Mouse (Mus musculus): ENCODE results near the gene Fbp1. TPM values are rescaled to one million over a fixed set of nuclear protein-coding genes. Genes with fewer than 3 reads are reported as not detected.
A peak's percentile ranks its signal among the peaks of the same experiment; 100 is the strongest.
"Not testable (repeated sequence)": the region's sequence is repeated elsewhere in the genome, so short reads cannot be mapped to it uniquely, and the experiment has no call there.

Gene Fbp1
- polyA plus RNA-seq, 1 experiment, result 0.43 TPM

DNA sequence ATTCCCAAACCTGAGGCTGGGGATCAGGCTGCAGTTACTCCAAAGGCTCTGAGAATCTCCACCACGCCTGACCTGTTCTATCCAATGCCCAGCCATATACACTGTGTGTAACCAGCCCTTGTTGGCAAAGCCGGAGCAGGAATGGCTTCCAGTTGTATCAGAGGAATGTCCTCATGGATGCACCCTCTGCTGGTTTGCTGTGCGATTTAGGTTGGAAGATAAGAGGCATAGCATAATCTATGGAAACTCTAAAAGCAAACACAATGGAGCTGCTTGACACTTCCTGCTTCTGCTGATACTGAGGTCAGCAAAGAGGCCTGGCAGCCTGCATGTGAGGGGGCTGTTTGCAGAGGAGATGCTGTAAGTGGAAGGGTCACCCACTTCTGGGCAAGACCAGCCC is 25.2 kb downstream of the Fbp1 start:
- no peaks in the 10 kb centered on the region for H3K27me3 ChIP-seq (ENCODE audit: control insufficient read depth, insufficient read depth, low read length)
- TF ChIP-seq CTCF (IDR thresholded peaks at IDR 0.05; ENCODE audit: extremely low read depth, insufficient read depth, insufficient read length, insufficient replicate concordance) (no peak), POLR2A (IDR thresholded peaks at IDR 0.05; ENCODE audit: low read depth, low read length) (no peak)
- H3K36me3 ChIP-seq (ENCODE audit: control insufficient read depth, insufficient read depth, low read length), result no peaks in the 10 kb centered on the region
- 87% methylated on average over 3 of the region's 3 CpGs for WGBS
- H3K27ac ChIP-seq (ENCODE audit: insufficient read depth, low read length), result no peak overlapping the region
- DNase-seq (ENCODE audit: low read depth in 1 of 2, low spot score in 2 of 2), result no peak
- H3K4me1 ChIP-seq (ENCODE audit: control insufficient read depth, insufficient read depth, insufficient read length), result no peaks in the 10 kb centered on the region
- no peak overlapping the region for H3K4me3 ChIP-seq (ENCODE audit: extremely low read depth, insufficient read depth, insufficient read length)

DNA sequence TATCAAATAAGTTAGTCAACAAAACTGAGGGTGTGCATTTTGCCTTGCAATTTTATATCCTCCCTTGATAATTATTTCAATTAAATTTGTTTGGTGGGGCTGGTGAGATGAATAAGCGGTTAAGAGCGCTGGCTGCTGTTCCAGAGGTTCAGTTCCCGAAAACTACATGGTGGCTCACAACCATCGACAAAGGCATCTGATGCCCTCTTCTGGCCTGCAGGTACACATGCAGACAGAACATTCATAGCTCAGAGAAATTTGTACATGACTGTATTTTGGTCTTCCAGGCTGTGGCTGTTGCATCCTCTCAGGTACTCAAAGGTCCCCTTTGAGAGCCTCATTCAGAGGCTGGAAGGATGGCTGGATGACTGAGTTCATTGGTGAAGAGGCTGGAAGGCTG is 28.0 kb downstream of the Fbp1 start:
- no peak for DNase-seq (ENCODE audit: low read depth in 1 of 2, low spot score in 2 of 2)
- no peak overlapping the region for H3K4me3 ChIP-seq (ENCODE audit: extremely low read depth, insufficient read depth, insufficient read length)
- peaks cover 2% of the 10 kb centered on the region; the same call in 1 of the 2 replicates for H3K4me1 ChIP-seq (ENCODE audit: control insufficient read depth, insufficient read depth, insufficient read length)
- no peaks in the 10 kb centered on the region for H3K27me3 ChIP-seq (ENCODE audit: control insufficient read depth, insufficient read depth, low read length)
- no peaks in the 10 kb centered on the region for H3K36me3 ChIP-seq (ENCODE audit: control insufficient read depth, insufficient read depth, low read length)
- WGBS, result 91% methylated on average over 4 of the region's 4 CpGs
- TF ChIP-seq CTCF (IDR thresholded peaks at IDR 0.05; ENCODE audit: extremely low read depth, insufficient read depth, insufficient read length, insufficient replicate concordance), result no peak
- no peak for TF ChIP-seq POLR2A (IDR thresholded peaks at IDR 0.05; ENCODE audit: low read depth, low read length)
- no peak overlapping the region for H3K27ac ChIP-seq (ENCODE audit: insufficient read depth, low read length)

DNA sequence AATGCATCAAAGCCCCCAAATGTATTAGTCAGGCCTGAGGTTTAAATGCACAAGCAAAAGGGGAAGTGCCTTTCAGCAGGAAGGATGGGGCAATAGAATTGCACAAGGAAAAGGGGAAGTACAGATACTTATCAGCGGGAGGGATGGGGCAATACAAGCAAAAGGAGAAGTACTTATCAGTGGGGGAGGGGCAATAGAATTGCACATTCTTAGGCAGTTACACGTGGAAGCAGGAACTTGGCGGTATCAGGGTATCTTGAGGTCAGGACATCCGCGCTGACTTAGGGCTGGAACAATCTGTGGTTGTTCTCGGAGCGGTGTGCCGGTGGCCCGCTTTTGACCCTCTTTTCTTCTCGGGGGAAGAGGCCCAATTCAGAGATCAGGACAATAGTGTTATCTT is 28.8 kb downstream of the Fbp1 start:
- not testable (repeated sequence) for H3K4me1 ChIP-seq (ENCODE audit: control insufficient read depth, insufficient read depth, insufficient read length); H3K4me3 ChIP-seq (ENCODE audit: extremely low read depth, insufficient read depth, insufficient read length); H3K27ac ChIP-seq (ENCODE audit: insufficient read depth, low read length); H3K36me3 ChIP-seq (ENCODE audit: control insufficient read depth, insufficient read depth, low read length); H3K27me3 ChIP-seq (ENCODE audit: control insufficient read depth, insufficient read depth, low read length)
- WGBS, result 38% methylated on average over 10 of the region's 10 CpGs
- peak in 1 of 2 experiments; percentile 11 for DNase-seq (ENCODE audit: low read depth in 1 of 2, low spot score in 2 of 2)

DNA sequence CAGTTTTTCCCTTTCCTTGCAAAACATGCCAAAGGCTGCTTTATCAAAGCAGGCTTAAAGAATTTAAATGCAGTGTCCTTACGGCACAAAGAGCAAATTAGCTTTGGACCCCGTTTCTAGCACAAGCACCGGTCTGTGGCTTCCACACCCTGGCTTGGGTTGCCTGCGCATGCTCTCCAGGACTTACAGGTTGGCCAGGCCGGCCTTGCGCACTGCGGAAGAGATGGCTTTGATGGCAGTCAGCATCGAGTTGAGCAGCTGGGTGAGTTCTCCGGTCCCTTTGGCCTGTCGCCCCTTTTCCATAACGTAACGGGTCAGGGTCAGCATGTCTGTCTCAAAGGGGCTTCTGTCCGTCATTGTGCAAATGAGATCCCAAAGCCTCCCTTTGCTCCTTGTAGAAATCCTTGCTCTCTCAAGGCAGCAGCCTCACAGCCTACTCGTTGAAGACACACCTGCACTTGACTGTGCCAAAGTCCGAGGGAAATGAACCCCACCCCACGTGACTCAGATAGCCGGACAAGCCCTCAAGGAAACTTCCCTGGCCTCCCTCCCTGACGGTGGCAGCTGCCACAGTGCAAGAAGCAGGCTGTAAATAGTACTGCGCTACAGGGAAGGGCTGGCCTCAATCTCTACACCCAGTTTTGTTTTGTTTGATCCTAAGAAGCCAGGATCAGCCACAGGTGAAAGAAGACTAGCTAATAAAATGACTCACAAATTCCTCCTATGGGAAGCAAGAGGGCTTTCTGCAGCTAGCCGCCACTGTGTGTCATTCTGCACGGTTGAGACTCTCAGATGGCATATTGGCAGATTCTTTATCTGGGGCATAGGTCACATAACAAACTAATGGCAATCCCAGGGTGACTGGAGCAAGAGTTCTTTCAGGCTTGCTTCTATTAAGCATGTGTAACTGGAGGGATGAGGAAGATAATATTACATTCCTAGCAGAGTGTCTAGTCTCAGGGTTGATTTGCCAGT is 29.9 kb downstream of the Fbp1 start, which contains the start of gene Fbp2:
Gene Fbp2 (minus strand): TSS at position 482 of the 975 bp plus-strand sequence.
- no peak for DNase-seq (ENCODE audit: low read depth in 1 of 2, low spot score in 2 of 2)
- Histone ChIP-seq H3K27me3 (ENCODE audit: control insufficient read depth, insufficient read depth, low read length) (no peaks in the 10 kb centered on the region), H3K36me3 (ENCODE audit: control insufficient read depth, insufficient read depth, low read length) (no peaks in the 10 kb centered on the region), H3K4me3 (ENCODE audit: extremely low read depth, insufficient read depth, insufficient read length) (no peak within 1 kb of the TSS), H3K27ac (ENCODE audit: insufficient read depth, low read length) (no peak within 1 kb of the TSS), H3K4me1 (ENCODE audit: control insufficient read depth, insufficient read depth, insufficient read length) (peaks cover 2% of the 10 kb centered on the region; the same call in 1 of the 2 replicates)
- TF ChIP-seq POLR2A (IDR thresholded peaks at IDR 0.05; ENCODE audit: low read depth, low read length), result no peak
- TF ChIP-seq CTCF (IDR thresholded peaks at IDR 0.05; ENCODE audit: extremely low read depth, insufficient read depth, insufficient read length, insufficient replicate concordance), result no peak
- 86% methylated on average over 21 of the region's 21 CpGs for WGBS

DNA sequence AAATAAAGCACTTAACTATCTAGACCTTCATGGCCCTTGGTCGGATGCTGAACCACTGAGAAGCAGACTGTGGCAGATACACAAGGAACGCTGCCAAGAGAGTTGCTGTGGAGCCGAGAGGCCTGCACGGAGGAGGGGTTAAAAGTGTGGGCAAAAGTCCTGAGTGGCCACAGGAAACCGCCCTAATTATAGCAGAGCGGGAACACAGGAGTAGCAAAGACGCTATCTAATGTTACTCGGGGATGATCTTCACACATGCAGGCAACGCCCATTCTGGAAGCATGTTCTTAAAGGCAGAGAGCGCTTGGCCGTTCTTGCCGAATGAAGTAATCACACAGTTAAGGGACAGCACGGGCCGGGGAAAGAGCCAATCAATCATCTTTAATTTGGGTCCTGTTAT is 31.2 kb downstream of the Fbp1 start:
- 87% methylated on average over 14 of the region's 14 CpGs for WGBS
- peaks cover 2% of the 10 kb centered on the region; the same call in 1 of the 2 replicates for H3K4me1 ChIP-seq (ENCODE audit: control insufficient read depth, insufficient read depth, insufficient read length)
- TF ChIP-seq POLR2A (IDR thresholded peaks at IDR 0.05; ENCODE audit: low read depth, low read length), result no peak
- TF ChIP-seq CTCF (IDR thresholded peaks at IDR 0.05; ENCODE audit: extremely low read depth, insufficient read depth, insufficient read length, insufficient replicate concordance), result no peak
- no peaks in the 10 kb centered on the region for H3K27me3 ChIP-seq (ENCODE audit: control insufficient read depth, insufficient read depth, low read length)
- no peak overlapping the region for H3K27ac ChIP-seq (ENCODE audit: insufficient read depth, low read length)
- H3K36me3 ChIP-seq (ENCODE audit: control insufficient read depth, insufficient read depth, low read length), result no peaks in the 10 kb centered on the region
- DNase-seq (ENCODE audit: low read depth in 1 of 2, low spot score in 2 of 2), result no peak
- H3K4me3 ChIP-seq (ENCODE audit: extremely low read depth, insufficient read depth, insufficient read length), result no peak overlapping the region

DNA sequence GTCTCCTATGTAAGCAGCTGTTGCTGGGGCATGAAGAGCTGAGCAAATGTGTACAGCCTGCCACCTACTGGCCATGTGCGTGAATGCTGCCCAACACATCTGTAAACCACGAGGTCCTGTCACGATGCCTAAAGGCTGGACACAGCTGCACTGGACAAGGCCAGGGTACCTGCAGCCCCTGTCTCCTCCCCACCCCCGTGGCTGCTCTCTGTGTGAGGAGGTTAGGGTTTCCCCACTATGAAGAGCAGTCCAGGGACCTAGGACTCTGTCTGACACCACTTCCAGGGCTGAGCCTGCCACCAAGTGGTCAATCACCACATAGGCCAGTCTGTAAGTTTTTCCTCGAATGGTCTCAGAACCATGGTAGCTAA is 31.8 kb downstream of the Fbp1 start:
- no peak for TF ChIP-seq POLR2A (IDR thresholded peaks at IDR 0.05; ENCODE audit: low read depth, low read length)
- peak; percentile 90; the same call in 1 of the 2 replicates for TF ChIP-seq CTCF (IDR thresholded peaks at IDR 0.05; ENCODE audit: extremely low read depth, insufficient read depth, insufficient read length, insufficient replicate concordance)
- no peaks in the 10 kb centered on the region for H3K36me3 ChIP-seq (ENCODE audit: control insufficient read depth, insufficient read depth, low read length)
- no peaks in the 10 kb centered on the region for H3K27me3 ChIP-seq (ENCODE audit: control insufficient read depth, insufficient read depth, low read length)
- H3K4me1 ChIP-seq (ENCODE audit: control insufficient read depth, insufficient read depth, insufficient read length), result peaks cover 2% of the 10 kb centered on the region; the same call in 1 of the 2 replicates
- 4% methylated on average over 5 of the region's 5 CpGs for WGBS
- peak; percentile 66 to 75 for DNase-seq (ENCODE audit: low read depth in 1 of 2, low spot score in 2 of 2)
- no peak overlapping the region for H3K27ac ChIP-seq (ENCODE audit: insufficient read depth, low read length)
- peak overlapping the region; percentile 30; the same call in 1 of the 2 replicates for H3K4me3 ChIP-seq (ENCODE audit: extremely low read depth, insufficient read depth, insufficient read length)
